11 mouse cellular contexts compared by ENCODE assay signal in the genomic region with DNA sequence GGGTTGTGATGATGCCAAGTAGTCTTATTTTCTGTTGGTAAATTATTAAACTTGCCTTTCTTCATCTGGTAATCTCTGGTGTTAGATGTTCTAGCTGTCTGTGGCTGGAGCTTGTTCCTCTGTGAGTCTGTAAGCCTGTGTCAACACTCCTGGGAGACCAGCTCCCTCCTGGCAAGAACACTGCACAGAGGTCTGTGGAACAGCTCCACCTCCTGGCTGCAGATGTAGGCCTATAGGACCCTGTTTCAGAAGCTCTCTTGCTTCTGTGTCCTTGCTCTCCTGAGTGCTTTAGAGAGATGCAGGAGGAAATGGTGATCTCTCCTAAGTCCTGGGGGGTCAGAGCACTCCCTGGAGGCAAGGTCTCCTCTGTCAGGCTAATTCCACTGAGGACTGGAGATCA.
DNase-seq lines count a peak whose midpoint lies in the region; ATAC-seq and TF ChIP-seq lines count a peak whose summit lies in the region.
"Had no signal": no experiment of that assay in that cellular context is flagged by ENCODE, and none has a peak within 500 bp of the region (broad histone marks: within the 10 kb centered on the region; RNA-seq: fewer than 3 reads in every experiment).

No protein-coding gene starts in this region.

- peak; percentile 38 for TF ChIP-seq CTCF in lung, embryonic 14.5 days (IDR thresholded peaks at IDR 0.05; ENCODE audit: low read depth)

- H3K4me1 ChIP-seq in lung, embryonic 14.5 days (ENCODE audit: insufficient read depth), result no peaks in the 10 kb centered on the region
- H3K4me1 ChIP-seq: heart, embryonic 15.5 days had no signal

- H3K4me3 ChIP-seq in lung, embryonic 14.5 days (ENCODE audit: low read depth, low read length), result no peak overlapping the region
- H3K4me3 ChIP-seq: heart, embryonic 15.5 days had no signal

- H3K4me2 ChIP-seq in lung, embryonic 14.5 days, result no peak overlapping the region
- H3K4me2 ChIP-seq: heart, embryonic 15.5 days had no signal

- DNase-seq in frontal cortex, postnatal 25 days (ENCODE audit: low spot score in 2 of 2), result no peak
- peak; percentile 19 for DNase-seq in lung, embryonic 14.5 days
- no peak for DNase-seq in lung, postnatal 14 days
- DNase-seq in brain, adult 2 months (ENCODE audit: low read depth, low spot score), result peak; percentile 58
- peak; percentile 29 to 36 for DNase-seq in kidney, postnatal 4 days
- no peak for DNase-seq in cerebellum, adult 9-10 months
- DNase-seq: forebrain, postnatal 0 days had no signal

- ATAC-seq in frontal cortex, adult (ENCODE audit: low TSS enrichment), result peak; percentile 62; the same call in 1 of the 2 replicates
- ATAC-seq in lung, embryonic 14.5 days (ENCODE audit: insufficient read depth), result no peak
- no peak for ATAC-seq in megakaryocyte progenitor cell, adult 5-6 weeks (replicated peaks; ENCODE audit: poor library complexity)
- ATAC-seq: forebrain, postnatal 0 days had no signal

- no peak overlapping the region for H3K27ac ChIP-seq in lung, embryonic 14.5 days (ENCODE audit: low read depth)
- H3K27ac ChIP-seq: heart, embryonic 15.5 days; liver, embryonic 14.5 days had no signal

- no peaks in the 10 kb centered on the region for H3K9me3 ChIP-seq in lung, embryonic 14.5 days (ENCODE audit: low read depth, low read length)
- H3K9me3 ChIP-seq: heart, embryonic 15.5 days had no signal

- no peaks in the 10 kb centered on the region for H3K27me3 ChIP-seq in lung, embryonic 14.5 days (ENCODE audit: insufficient read depth, low read length)
- H3K27me3 ChIP-seq: heart, embryonic 15.5 days had no signal

- no peak overlapping the region for H3K9ac ChIP-seq in lung, embryonic 14.5 days
- H3K9ac ChIP-seq: forebrain, postnatal 0 days; heart, embryonic 15.5 days; liver, embryonic 14.5 days had no signal

- H3K36me3 ChIP-seq in lung, embryonic 14.5 days (ENCODE audit: insufficient read depth), result no peaks in the 10 kb centered on the region
- H3K36me3 ChIP-seq: heart, embryonic 15.5 days had no signal

Comparison
In these comparisons a context has a peak if more than half of its experiments do, and no peak if none do; other contexts are left out.
1. DNase-seq: peak in lung, embryonic 14.5 days (single experiment), brain, adult 2 months (single experiment) and kidney, postnatal 4 days (2 of 2); none in frontal cortex, postnatal 25 days (0 of 2), lung, postnatal 14 days (single experiment) and cerebellum, adult 9-10 months (single experiment).